Mouse (Mus musculus): ENCODE data around the gene Prkn.

DNA sequence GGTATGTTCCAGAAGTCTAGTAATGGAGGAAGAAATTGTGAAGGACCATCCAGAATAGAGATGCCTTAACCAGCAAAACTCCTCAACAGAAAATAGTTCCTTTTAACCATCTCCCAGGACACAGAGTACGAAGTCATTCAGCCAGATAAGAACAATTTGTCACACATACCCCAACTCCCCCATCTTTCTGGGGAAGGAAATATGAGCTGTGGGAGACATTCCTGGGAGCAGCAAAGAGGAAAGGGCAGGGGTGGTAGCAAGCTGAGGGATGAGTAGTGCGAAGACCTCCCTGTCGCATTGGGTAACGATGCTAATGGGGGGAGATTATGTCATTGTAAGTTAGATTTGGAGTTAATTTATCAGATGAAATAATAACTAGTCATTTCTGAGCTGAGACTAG is 348.3 kb downstream of the Prkn start:
- TF ChIP-seq CTCF (IDR thresholded peaks at IDR 0.05; ENCODE audit: extremely low read depth, insufficient read length, insufficient replicate concordance, low read depth, low read length) (no peak), POLR2A (IDR thresholded peaks at IDR 0.05; ENCODE audit: low read depth, low read length) (no peak)

All from small intestine, adult 2 months (tissue).